Mouse (Mus musculus) forebrain, embryonic 10.5 days (tissue): Measurements from ENCODE around the gene Atp6v1e1. TPM values are rescaled to one million over a fixed set of nuclear protein-coding genes. Genes with fewer than 3 reads are reported as not detected.
A peak's percentile ranks its signal among the peaks of the same experiment; 100 is the strongest.
"Not testable (repeated sequence)": the region's sequence is repeated elsewhere in the genome, so short reads cannot be mapped to it uniquely, and the experiment has no call there.

Experiments used
- DNase-seq: peaks from one replicate; pipeline ENCODE4 v3.0.0-alpha.2; 2017; ENCODE audit warnings: low spot score; ENCODE audit errors: extremely low spot score
- H3K27ac ChIP-seq: fragments of 300-500 bp; sonication (generic); 2 replicates; pipeline ENCODE4 v1.5.1; 2016; ENCODE audit warnings: mild to moderate bottlenecking
- H3K27me3 ChIP-seq: fragments of 300-500 bp; sonication (generic); 2 replicates; pipeline ENCODE4 v1.6.1; 2016; ENCODE audit warnings: mild to moderate bottlenecking; ENCODE audit not compliant: poor library complexity, severe bottlenecking
- H3K36me3 ChIP-seq: fragments of 300-500 bp; sonication (generic); replicated peaks from 2 replicates; pipeline ENCODE4 v1.6.1; 2016; ENCODE audit warnings: mild to moderate bottlenecking, moderate library complexity
- H3K4me1 ChIP-seq: fragments of 300-500 bp; sonication (generic); 2 replicates; pipeline ENCODE4 v1.6.1; 2016
- H3K4me3 ChIP-seq: fragments of 300-500 bp; sonication (generic); 2 replicates; pipeline ENCODE4 v1.5.1; 2016; ENCODE audit warnings: mild to moderate bottlenecking, moderate library complexity
- H3K9me3 ChIP-seq: fragments of 300-500 bp; sonication (generic); 2 replicates; pipeline ENCODE4 v1.6.1; 2016; ENCODE audit warnings: mild to moderate bottlenecking, moderate library complexity
- WGBS: fragments of 180-500 bp; shearing (Covaris S2); methylation state at CpG from one replicate; pipeline ENCODE4 v1.1.7; 2016; 5-methylcytosine and 5-hydroxymethylcytosine counted together
- polyA plus RNA-seq: library from polyadenylated mRNA; unstranded; fragments of >200 nt; fragmentation: Nextera tagmentation; extraction: Ambion mirVana; gene quantifications from 2 replicates; pipeline ENCODE4 v1.2.1, GENCODE M21; 2016

The Atp6v1e1 gene
- polyA plus RNA-seq, 1 experiment from 2014 or later = 110 TPM

- peak; percentile 97 for DNase-seq
- Histone ChIP-seq H3K4me3 (peak within 1 kb of the TSS; percentile 89), H3K27ac (peak within 1 kb of the TSS; percentile 99), H3K27me3 (no peaks in the 10 kb centered on the region), H3K4me1 (peaks cover 18% of the 10 kb centered on the region), H3K36me3 (peaks cover 22% of the 10 kb centered on the region), H3K9me3 (peaks cover 6% of the 10 kb centered on the region; the same call in 1 of the 2 replicates)
- 6% methylated on average over 40 of the region's 40 CpGs for WGBS
Observed at GRCm38 (mm10) chr6:120835474-120836374, 13.1 kb upstream of the Atp6v1e1 start, which contains the start of gene Bcl2l13. Gene Bcl2l13 (plus strand): TSS chr6:120836212.

- WGBS = 89% methylated on average over 4 of the region's 4 CpGs
- Histone ChIP-seq H3K9me3 (peaks cover 4% of the 10 kb centered on the region; the same call in 1 of the 2 replicates), H3K4me1 (peaks cover 18% of the 10 kb centered on the region), H3K27me3 (no peaks in the 10 kb centered on the region), H3K27ac (no peak overlapping the region), H3K36me3 (peaks cover 14% of the 10 kb centered on the region), H3K4me3 (no peak overlapping the region)
- DNase-seq = no peak
Observed at GRCm38 (mm10) chr6:120834766-120835321, 12.3 kb upstream of the Atp6v1e1 start.

GRCm38 (mm10) chr6:120832097-120832496 is 9.5 kb upstream of the Atp6v1e1 start:
- Histone ChIP-seq H3K4me3 (no peak overlapping the region), H3K4me1 (peaks cover 10% of the 10 kb centered on the region), H3K27ac (no peak overlapping the region), H3K36me3 (no peaks in the 10 kb centered on the region), H3K27me3 (no peaks in the 10 kb centered on the region), H3K9me3 (no peaks in the 10 kb centered on the region)
- 81% methylated on average over 4 of the region's 4 CpGs for WGBS
- DNase-seq = no peak

GRCm38 (mm10) chr6:120830866-120831608 is 8.4 kb upstream of the Atp6v1e1 start:
- Histone ChIP-seq H3K4me3 (no peak overlapping the region), H3K36me3 (no peaks in the 10 kb centered on the region), H3K9me3 (no peaks in the 10 kb centered on the region), H3K27ac (peak overlapping the region; percentile 51), H3K4me1 (peaks cover 5% of the 10 kb centered on the region), H3K27me3 (no peaks in the 10 kb centered on the region)
- 65% methylated on average over 4 of the region's 4 CpGs for WGBS
- DNase-seq = no peak

GRCm38 (mm10) chr6:120830056-120830455 is 7.5 kb upstream of the Atp6v1e1 start:
- Histone ChIP-seq H3K36me3 (no peaks in the 10 kb centered on the region), H3K9me3 (no peaks in the 10 kb centered on the region), H3K27ac (no peak overlapping the region), H3K27me3 (no peaks in the 10 kb centered on the region), H3K4me3 (no peak overlapping the region), H3K4me1 (no peaks in the 10 kb centered on the region)
- 53% methylated on average over 1 of the region's 1 CpGs for WGBS
- no peak for DNase-seq

- Histone ChIP-seq H3K4me1 (peaks cover 15% of the 10 kb centered on the region), H3K27me3 (no peaks in the 10 kb centered on the region), H3K27ac (peak overlapping the region; percentile 90), H3K4me3 (peak overlapping the region; percentile 97), H3K36me3 (peaks cover 18% of the 10 kb centered on the region), H3K9me3 (no peaks in the 10 kb centered on the region)
- WGBS = 78% methylated on average over 10 of the region's 10 CpGs
- no peak for DNase-seq
Observed at GRCm38 (mm10) chr6:120822937-120823614, 483 bp upstream of the Atp6v1e1 start.

GRCm38 (mm10) chr6:120821715-120822114 is 878 bp downstream of the Atp6v1e1 start:
- Histone ChIP-seq H3K27ac (no peak overlapping the region), H3K4me3 (peak overlapping the region; percentile 97), H3K27me3 (no peaks in the 10 kb centered on the region), H3K36me3 (peaks cover 31% of the 10 kb centered on the region), H3K9me3 (peaks cover 7% of the 10 kb centered on the region; the same call in 1 of the 2 replicates), H3K4me1 (peaks cover 15% of the 10 kb centered on the region)
- DNase-seq = no peak
- WGBS = 63% methylated on average over 5 of the region's 5 CpGs

GRCm38 (mm10) chr6:120820941-120821340 is 1.7 kb downstream of the Atp6v1e1 start:
- no peak for DNase-seq
- H3K4me1 ChIP-seq = peaks cover 15% of the 10 kb centered on the region
- H3K36me3 ChIP-seq = peaks cover 31% of the 10 kb centered on the region
- H3K4me3 ChIP-seq = peak overlapping the region; percentile 97; the same call in 1 of the 2 replicates
- H3K9me3 ChIP-seq = peaks cover 7% of the 10 kb centered on the region; the same call in 1 of the 2 replicates
- no peak overlapping the region for H3K27ac ChIP-seq
- 95% methylated on average over 1 of the region's 1 CpGs for WGBS
- H3K27me3 ChIP-seq = no peaks in the 10 kb centered on the region

GRCm38 (mm10) chr6:120820144-120820543 is 2.4 kb downstream of the Atp6v1e1 start:
- 92% methylated on average over 5 of the region's 5 CpGs for WGBS
- DNase-seq = no peak
- H3K36me3 ChIP-seq = peaks cover 31% of the 10 kb centered on the region
- H3K27ac ChIP-seq = no peak overlapping the region
- peaks cover 7% of the 10 kb centered on the region; the same call in 1 of the 2 replicates for H3K9me3 ChIP-seq
- no peak overlapping the region for H3K4me3 ChIP-seq
- H3K27me3 ChIP-seq = no peaks in the 10 kb centered on the region
- peaks cover 15% of the 10 kb centered on the region for H3K4me1 ChIP-seq

GRCm38 (mm10) chr6:120819294-120819693 is 3.3 kb downstream of the Atp6v1e1 start:
- Histone ChIP-seq H3K4me1 (peaks cover 15% of the 10 kb centered on the region), H3K27me3 (no peaks in the 10 kb centered on the region), H3K27ac (no peak overlapping the region), H3K9me3 (peaks cover 7% of the 10 kb centered on the region; the same call in 1 of the 2 replicates), H3K36me3 (peaks cover 31% of the 10 kb centered on the region), H3K4me3 (no peak overlapping the region)
- 95% methylated on average over 2 of the region's 2 CpGs for WGBS
- DNase-seq = no peak

- not testable (repeated sequence) for H3K27me3 ChIP-seq, H3K27ac ChIP-seq, H3K9me3 ChIP-seq, DNase-seq, H3K4me3 ChIP-seq, H3K4me1 ChIP-seq
- 99% methylated on average over 10 of the region's 10 CpGs for WGBS
- peaks cover 58% of the 10 kb centered on the region for H3K36me3 ChIP-seq
Observed at GRCm38 (mm10) chr6:120811999-120812398, 10.6 kb downstream of the Atp6v1e1 start.

GRCm38 (mm10) chr6:120807738-120808081 is 14.9 kb downstream of the Atp6v1e1 start:
- Histone ChIP-seq H3K4me1 (no peaks in the 10 kb centered on the region), H3K36me3 (peaks cover 97% of the 10 kb centered on the region), H3K27me3 (no peaks in the 10 kb centered on the region), H3K9me3 (peaks cover 3% of the 10 kb centered on the region; the same call in 1 of the 2 replicates), H3K27ac (no peak overlapping the region), H3K4me3 (no peak overlapping the region)
- 94% methylated on average over 4 of the region's 4 CpGs for WGBS
- DNase-seq = no peak
